ENCODE assay signal across 14 mouse cellular contexts in genomic region chr1:56951980-56952379, GRCm38 (mm10).
"Had no signal": no experiment of that assay in that cellular context is flagged by ENCODE, and none has a peak within 500 bp of the region (broad histone marks: within the 10 kb centered on the region; RNA-seq: fewer than 3 reads in every experiment).

No protein-coding gene starts in this region.

- H3K9me3 ChIP-seq: limb, embryonic 13.5 days; midbrain, embryonic 12.5 days; neural tube, embryonic 13.5 days; stomach, embryonic 15.5 days had no signal

- DNase-seq: kidney, postnatal 36 days; layer of hippocampus, adult 9-11 months; layer of hippocampus, postnatal 36 days; left cerebral cortex, postnatal 4 days; lung, adult 18-20 months; retina, postnatal 1 day; right cerebral cortex, postnatal 4 days; thymus, postnatal 36 days had no signal

- H3K36me3 ChIP-seq: limb, embryonic 13.5 days; midbrain, embryonic 12.5 days; neural tube, embryonic 13.5 days; stomach, embryonic 15.5 days had no signal

- H3K4me1 ChIP-seq: midbrain, embryonic 12.5 days; neural tube, embryonic 13.5 days; stomach, embryonic 15.5 days had no signal

- H3K4me3 ChIP-seq: limb, embryonic 13.5 days; midbrain, embryonic 12.5 days; neural tube, embryonic 13.5 days; stomach, embryonic 15.5 days had no signal

- H3K4me2 ChIP-seq: limb, embryonic 13.5 days; midbrain, embryonic 12.5 days; neural tube, embryonic 13.5 days; stomach, embryonic 15.5 days had no signal

- ATAC-seq: midbrain, embryonic 16.5 days had no signal

- H3K27me3 ChIP-seq: midbrain, embryonic 12.5 days; neural tube, embryonic 13.5 days; stomach, embryonic 15.5 days had no signal

- H3K27ac ChIP-seq: limb, embryonic 13.5 days; liver, embryonic 14.5 days; midbrain, embryonic 12.5 days; neural tube, embryonic 13.5 days; stomach, embryonic 15.5 days had no signal

- H3K9ac ChIP-seq: limb, embryonic 13.5 days; liver, embryonic 14.5 days; midbrain, embryonic 12.5 days; neural tube, embryonic 13.5 days; stomach, embryonic 15.5 days had no signal
